Mouse (Mus musculus): ENCODE data around the gene Dbt. TPM values are rescaled to one million over a fixed set of nuclear protein-coding genes. Genes with fewer than 3 reads are reported as not detected.

Gene Dbt
- polyA plus RNA-seq (2017; shearing (Covaris generic)): 12.6 TPM

DNA sequence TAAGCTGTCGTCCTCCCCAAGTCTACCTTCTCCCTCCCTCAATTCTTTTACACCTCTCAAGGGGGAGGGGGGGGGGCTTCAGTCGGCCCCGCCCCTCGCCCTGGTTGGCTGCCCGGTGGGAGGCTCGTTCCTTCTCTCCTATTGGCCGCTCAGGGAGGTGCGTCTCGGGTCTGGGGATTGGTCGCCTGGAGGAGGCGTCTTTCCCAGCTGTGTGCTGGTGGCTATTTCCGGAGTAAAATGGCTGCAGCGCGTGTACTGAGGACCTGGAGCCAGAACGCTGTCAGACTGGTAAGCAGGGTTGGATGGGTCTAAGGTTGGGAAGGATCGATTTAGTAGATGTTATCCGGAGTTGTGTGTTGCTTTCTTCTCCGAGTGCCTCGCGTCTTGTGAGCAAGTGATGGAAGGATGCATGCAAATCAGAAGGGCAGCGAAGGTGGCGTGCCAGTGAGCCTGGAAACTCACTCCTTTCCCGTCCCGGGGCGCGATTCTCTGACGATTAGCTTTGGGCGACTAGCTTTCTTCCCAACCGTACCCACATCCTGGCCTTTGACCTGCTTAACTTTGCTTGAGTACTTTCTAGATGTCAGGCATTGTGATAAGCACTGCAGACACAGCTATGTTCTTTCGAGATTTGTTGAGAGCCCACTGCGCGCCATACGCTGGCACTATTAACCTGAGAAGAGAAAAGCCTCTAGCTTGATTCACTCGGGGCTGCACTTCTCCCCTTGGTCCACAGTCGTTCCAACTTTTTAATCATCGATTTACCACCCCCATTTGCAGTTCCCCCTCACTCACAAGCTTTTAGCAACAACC, at the start of gene Dbt:
TSS of gene Dbt (plus strand) at position 167 of the 813 bp plus-strand sequence.

DNA sequence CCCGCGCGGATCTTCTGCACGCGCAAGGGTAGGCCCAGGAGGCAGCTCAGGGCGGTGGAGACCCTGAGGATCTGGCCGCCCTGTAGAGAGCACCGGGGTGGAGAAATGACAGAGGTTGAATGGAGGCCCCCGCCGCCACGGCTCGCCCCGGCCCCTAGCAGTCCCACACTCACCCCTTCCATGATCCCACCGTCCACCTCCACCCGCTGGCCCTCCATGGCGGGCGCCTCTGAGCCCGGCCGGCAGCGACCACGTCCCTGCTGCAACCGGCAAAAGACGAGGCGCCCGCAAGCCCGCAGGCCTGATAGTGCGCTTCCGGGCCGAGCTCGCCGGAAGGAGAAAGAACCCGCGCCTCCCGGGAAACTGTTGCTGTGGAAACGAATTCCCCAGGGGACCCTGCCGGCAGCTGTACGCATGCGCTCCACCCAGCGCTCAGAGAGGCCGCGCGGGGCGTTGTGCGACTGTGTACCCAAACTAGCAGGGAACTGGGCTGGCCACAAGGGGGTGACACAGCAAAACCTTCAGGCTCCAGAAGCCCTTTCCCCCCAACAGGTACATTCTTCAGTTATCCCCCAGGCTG, 5.0 kb upstream of the Dbt start, which contains the start of gene Rtca:
TSS of gene Rtca (minus strand) at position 437 of the 580 bp plus-strand sequence.

DNA sequence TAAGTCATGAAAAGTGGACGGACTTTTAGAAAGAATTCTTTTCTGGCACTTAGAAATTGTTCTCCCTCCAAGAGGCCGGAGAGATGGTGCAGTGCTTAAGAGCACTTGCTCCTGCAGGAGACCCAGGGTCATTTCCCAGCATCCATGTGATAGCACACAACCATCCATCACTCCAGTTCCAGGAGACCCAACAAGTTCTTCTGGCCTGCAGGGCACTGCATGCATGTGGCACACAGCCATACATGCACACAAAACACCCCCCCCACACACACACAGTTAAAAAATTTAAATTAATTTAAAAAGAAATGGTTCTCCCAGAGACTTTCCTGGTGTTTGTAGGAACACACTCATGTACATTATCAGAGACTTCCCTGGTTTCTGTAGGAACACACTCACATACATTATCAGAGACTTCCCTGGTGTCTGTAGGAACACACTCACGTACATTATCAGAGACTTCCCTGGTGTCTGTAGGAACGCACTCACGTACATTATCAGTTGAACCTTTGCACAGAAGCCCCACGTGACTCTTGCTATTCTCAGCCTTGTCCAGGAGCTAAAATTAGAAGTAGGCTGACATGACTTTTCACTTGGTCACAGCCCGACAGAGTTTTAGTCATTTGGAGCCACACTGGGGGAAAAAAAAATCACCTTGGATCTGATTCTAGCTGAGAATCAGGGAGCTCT, 49.7 kb downstream of the Dbt start, which contains the start of gene Lrrc39:
TSS of gene Lrrc39 (plus strand) at position 566 of the 687 bp plus-strand sequence.

DNA sequence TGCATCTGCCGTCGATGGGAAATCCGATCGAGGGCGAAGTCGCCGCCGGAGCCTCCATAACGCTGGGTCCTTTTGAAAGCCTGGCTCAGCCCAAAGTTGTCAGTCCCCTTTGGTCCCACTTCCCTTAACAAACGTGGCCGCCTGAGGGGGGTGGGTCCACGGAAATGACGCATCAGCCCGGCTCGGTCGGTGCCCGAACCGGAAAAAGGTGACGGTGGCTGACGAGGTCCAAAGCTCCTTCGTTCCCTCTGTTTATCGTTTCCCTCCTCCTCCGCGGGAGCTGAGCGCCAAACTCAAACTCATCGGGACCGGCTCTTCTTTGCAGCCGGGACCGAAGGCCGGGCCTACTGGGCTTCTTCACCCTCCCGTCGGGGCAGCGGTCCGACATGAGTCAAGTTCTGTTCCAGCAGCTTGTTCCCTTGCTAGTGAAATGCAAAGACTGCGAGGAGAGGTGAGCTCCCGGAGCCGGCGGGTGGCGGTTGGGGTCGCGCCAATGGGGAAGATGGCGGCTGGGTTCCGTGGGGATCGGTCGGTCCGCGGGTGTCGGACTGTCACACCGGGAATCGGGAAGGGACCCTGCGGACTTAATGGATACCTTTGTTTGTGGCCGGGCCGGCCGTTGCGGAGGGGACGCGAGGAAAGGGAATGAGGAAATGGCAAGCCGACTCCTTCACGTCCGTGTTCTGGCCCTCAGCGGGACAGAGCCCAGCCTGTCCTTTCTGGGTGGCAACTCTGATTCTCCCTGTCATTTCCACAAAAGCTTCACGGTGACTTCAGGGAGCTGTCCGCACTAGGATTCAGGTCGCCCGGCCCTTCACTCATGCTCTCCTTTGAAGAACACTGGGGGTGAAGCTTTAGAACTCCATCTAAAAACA, 82.1 kb downstream of the Dbt start, which contains the start of gene Sass6:
TSS of gene Sass6 (plus strand) at position 255 of the 875 bp plus-strand sequence.

Other genes starting within 250 kb of the Dbt start
- gene Cdc14a, start 89.0 kb upstream of the Dbt start, polyA plus RNA-seq (2017; shearing (Covaris generic)): 24.7 TPM
- gene Rtca, start 4.9 kb upstream of the Dbt start, polyA plus RNA-seq (2017; shearing (Covaris generic)): 42.7 TPM
- 1.4 TPM for gene Lrrc39, start 49.9 kb downstream of the Dbt start, polyA plus RNA-seq (2017; shearing (Covaris generic))
- gene Sass6, start 81.9 kb downstream of the Dbt start, polyA plus RNA-seq (2017; shearing (Covaris generic)): 6.4 TPM
- 39.3 TPM for gene Trmt13, start 101.5 kb downstream of the Dbt start, polyA plus RNA-seq (2017; shearing (Covaris generic))
- 99.0 TPM for gene Mfsd14a, start 149.6 kb downstream of the Dbt start, polyA plus RNA-seq (2017; shearing (Covaris generic))
- not detected for gene Gm43191, start 168.2 kb downstream of the Dbt start, polyA plus RNA-seq (2017; shearing (Covaris generic))
- 23.8 TPM for gene Slc35a3, start 199.8 kb downstream of the Dbt start, polyA plus RNA-seq (2017; shearing (Covaris generic))

Data from CD4-positive, CD25-positive, alpha-beta regulatory T cell (primary cell).